ENCODE assay signal across 8 mouse cellular contexts in genomic region chr17:83632653-83633570, GRCm38 (mm10). TPM values are rescaled to one million over a fixed set of nuclear protein-coding genes. Genes with fewer than 3 reads are reported as not detected.
DNase-seq lines count a peak whose midpoint lies in the region; ATAC-seq and TF ChIP-seq lines count a peak whose summit lies in the region.

No protein-coding gene starts in this region.

- H3K36me3 ChIP-seq in embryonic facial prominence, embryonic 11.5 days (replicated peaks; ENCODE audit: control insufficient read depth, insufficient read depth, low read depth, low read length), result no peaks in the 10 kb centered on the region
- H3K36me3 ChIP-seq in heart, adult 2 months (ENCODE audit: control insufficient read depth, insufficient read depth, low read length), result no peaks in the 10 kb centered on the region
- no peaks in the 10 kb centered on the region for H3K36me3 ChIP-seq in kidney, adult 2 months (ENCODE audit: control insufficient read depth, insufficient read depth, low read length)
- H3K36me3 ChIP-seq in limb, embryonic 12.5 days, result no peaks in the 10 kb centered on the region
- no peaks in the 10 kb centered on the region for H3K36me3 ChIP-seq in midbrain, embryonic 14.5 days (ENCODE audit: control insufficient read depth, insufficient read depth, low read length)

- peak overlapping the region; percentile 54 for H3K4me3 ChIP-seq in embryonic facial prominence, embryonic 11.5 days (ENCODE audit: low read depth, low read length)
- peak overlapping the region; percentile 40 for H3K4me3 ChIP-seq in heart, adult 2 months
- H3K4me3 ChIP-seq in kidney, adult 2 months (ENCODE audit: insufficient read depth, low read depth, low read length), result peak overlapping the region; percentile 36
- peak overlapping the region; percentile 60 for H3K4me3 ChIP-seq in limb, embryonic 12.5 days (replicated peaks)
- peak overlapping the region; percentile 53 for H3K4me3 ChIP-seq in midbrain, embryonic 14.5 days (replicated peaks; ENCODE audit: low read depth, low read length)

- intact Hi-C loops in heart, adult 2 months (cut with DNase I), result loop anchor here (2.0 to 10.0 kb wide), 5 partner anchors 100 to 608 kb away; no protein-coding TSS in a partner anchor

- peaks cover 9% of the 10 kb centered on the region for H3K4me1 ChIP-seq in embryonic facial prominence, embryonic 11.5 days (ENCODE audit: control insufficient read depth, insufficient read depth, low read length)
- H3K4me1 ChIP-seq in heart, adult 2 months (ENCODE audit: control insufficient read depth, insufficient read depth, low read length), result no peaks in the 10 kb centered on the region
- no peaks in the 10 kb centered on the region for H3K4me1 ChIP-seq in kidney, adult 2 months (ENCODE audit: control insufficient read depth, insufficient read depth, low read length)
- peaks cover 27% of the 10 kb centered on the region for H3K4me1 ChIP-seq in limb, embryonic 12.5 days (replicated peaks)
- no peaks in the 10 kb centered on the region; the same call in none of the 2 replicates for H3K4me1 ChIP-seq in midbrain, embryonic 14.5 days (ENCODE audit: control insufficient read depth, insufficient read depth, low read length)

- no peak for TF ChIP-seq EP300 in heart, adult 2 months (IDR thresholded peaks at IDR 0.05; ENCODE audit: insufficient read depth, low read depth, low read length)

- TF ChIP-seq POLR2A in heart, adult 2 months (IDR thresholded peaks at IDR 0.05; ENCODE audit: insufficient read depth, low read depth, low read length), result no peak
- TF ChIP-seq POLR2A in kidney, adult 2 months (IDR thresholded peaks at IDR 0.05; ENCODE audit: low read depth, low read length), result no peak

- peak; percentile 19 for DNase-seq in 3134 (ENCODE audit: extremely low read depth, insufficient read length, low spot score)
- peak; percentile 85 for DNase-seq in adrenal gland, postnatal 14 days
- peak; percentile 88 for DNase-seq in embryonic facial prominence, embryonic 11.5 days (ENCODE audit: low spot score)
- DNase-seq in heart, adult 2 months, result peak; percentile 47 to 58
- DNase-seq in kidney, adult 2 months, result peak; percentile 68
- DNase-seq in midbrain, embryonic 14.5 days, result peak; percentile 86
- DNase-seq in spleen, adult 18-20 months, result peak; percentile 41 to 68

- 2% methylated on average over 24 of the region's 24 CpGs for whole genome bisulfite sequencing in embryonic facial prominence, embryonic 11.5 days
- 1% methylated on average over 24 of the region's 24 CpGs for WGBS in heart, adult 2 months
- 3% methylated on average over 24 of the region's 24 CpGs for WGBS in kidney, adult 2 months
- WGBS in limb, embryonic 12.5 days, result 1% methylated on average over 24 of the region's 24 CpGs
- WGBS in midbrain, embryonic 14.5 days, result under 1% methylated on average over 24 of the region's 24 CpGs

- TF ChIP-seq CTCF in heart, adult 2 months (IDR thresholded peaks at IDR 0.05), result peak; percentile 81
- peak; percentile 70 for TF ChIP-seq CTCF in kidney, adult 2 months (conservative IDR thresholded peaks at IDR 0.05; ENCODE audit: insufficient read depth, insufficient read length, low read depth, low read length)

- H3K9ac ChIP-seq in embryonic facial prominence, embryonic 11.5 days (replicated peaks; ENCODE audit: low read length), result 0 out of 2 replicates have a peak overlapping the region, but pooled peaks have one; percentile 2
- no peak overlapping the region for H3K9ac ChIP-seq in heart, adult 2 months (ENCODE audit: low read depth, low read length)
- 0 out of 2 replicates have a peak overlapping the region, but pooled peaks have one; percentile 62 for H3K9ac ChIP-seq in limb, embryonic 12.5 days (replicated peaks)
- no peak overlapping the region; the same call in 1 of the 2 replicates for H3K9ac ChIP-seq in midbrain, embryonic 14.5 days (replicated peaks; ENCODE audit: low read length)

- H3K4me2 ChIP-seq in embryonic facial prominence, embryonic 11.5 days (ENCODE audit: low read depth, low read length), result peak overlapping the region; percentile 94
- peak overlapping the region; percentile 93 for H3K4me2 ChIP-seq in limb, embryonic 12.5 days
- H3K4me2 ChIP-seq in midbrain, embryonic 14.5 days (ENCODE audit: low read length), result peak overlapping the region; percentile 84

- 0 out of 2 replicates have a peak, but pooled peaks have one; percentile 42 for ATAC-seq in embryonic facial prominence, embryonic 11.5 days (replicated peaks; ENCODE audit: insufficient number of reproducible peaks, low FRiP score, low TSS enrichment, low read depth)
- ATAC-seq in limb, embryonic 12.5 days (ENCODE audit: insufficient number of reproducible peaks, insufficient read depth, low FRiP score, low TSS enrichment, low read depth), result no peak
- ATAC-seq in midbrain, embryonic 14.5 days (ENCODE audit: low FRiP score, low TSS enrichment), result no peak; the same call in 1 of the 2 replicates

- H3K27me3 ChIP-seq in embryonic facial prominence, embryonic 11.5 days (ENCODE audit: control insufficient read depth, insufficient read depth, low read length), result peaks cover 41% of the 10 kb centered on the region
- H3K27me3 ChIP-seq in heart, adult 2 months (ENCODE audit: control insufficient read depth, insufficient read depth, low read length), result peaks cover 10% of the 10 kb centered on the region
- peaks cover 2% of the 10 kb centered on the region; the same call in 1 of the 2 replicates for H3K27me3 ChIP-seq in kidney, adult 2 months (replicated peaks; ENCODE audit: control insufficient read depth, insufficient read depth, low read length)
- peaks cover 70% of the 10 kb centered on the region for H3K27me3 ChIP-seq in limb, embryonic 12.5 days
- peaks cover 49% of the 10 kb centered on the region for H3K27me3 ChIP-seq in midbrain, embryonic 14.5 days (ENCODE audit: control insufficient read depth, insufficient read depth, low read length)

- no peaks in the 10 kb centered on the region for H3K79me2 ChIP-seq in heart, adult 2 months (replicated peaks; ENCODE audit: control insufficient read depth, insufficient read depth, low read length)

- H3K9me3 ChIP-seq in embryonic facial prominence, embryonic 11.5 days (replicated peaks; ENCODE audit: control insufficient read depth, low read length), result no peaks in the 10 kb centered on the region
- no peaks in the 10 kb centered on the region for H3K9me3 ChIP-seq in limb, embryonic 12.5 days
- H3K9me3 ChIP-seq in midbrain, embryonic 14.5 days (ENCODE audit: control insufficient read depth, low read length), result no peaks in the 10 kb centered on the region

- no peak overlapping the region for H3K27ac ChIP-seq in embryonic facial prominence, embryonic 11.5 days (replicated peaks; ENCODE audit: low read depth, low read length)
- H3K27ac ChIP-seq in heart, adult 2 months, result no peak overlapping the region
- no peak overlapping the region for H3K27ac ChIP-seq in kidney, adult 2 months (ENCODE audit: insufficient read depth, low read depth, low read length)
- no peak overlapping the region for H3K27ac ChIP-seq in limb, embryonic 12.5 days
- H3K27ac ChIP-seq in midbrain, embryonic 14.5 days (replicated peaks; ENCODE audit: low read depth, low read length), result no peak overlapping the region

RNA-seq across cellular contexts. Expression of gene Kcng3, which starts 1.2 kb away (rescaled TPM):
- 10.6 and 11.0 TPM in 2 replicates for total RNA-seq in adrenal gland, postnatal 14 days (2021)
- polyA plus RNA-seq in embryonic facial prominence, embryonic 11.5 days (2014; fragmentation: Nextera tagmentation; extraction: Ambion mirVana), result not detected in 2 replicates
- total RNA-seq in heart, adult 2 months (2021), result not detected
- polyA plus RNA-seq in heart, adult 2 months (2012; rRNA removed), result 0.02 TPM in 1 of 2 replicates, not detected in the other
- polyA plus RNA-seq in kidney, adult 2 months (2012; rRNA removed), result 0.08 and 0.12 TPM in 2 replicates
- not detected in 2 replicates for polyA plus RNA-seq in limb, embryonic 12.5 days (2016; fragmentation: Nextera tagmentation; extraction: Ambion mirVana)
- 0.15 TPM in 1 of 2 replicates, not detected in the other for polyA plus RNA-seq in midbrain, embryonic 14.5 days (2014; fragmentation: Nextera tagmentation; extraction: Ambion mirVana)

Comparison
In these comparisons a context has a peak if more than half of its experiments do, and no peak if none do; other contexts are left out.
1. DNase-seq: peak in every context shown above with its lines; median percentile 88 in embryonic facial prominence, embryonic 11.5 days; 86 in midbrain, embryonic 14.5 days; 85 in adrenal gland, postnatal 14 days; 68 in kidney, adult 2 months; 54 in spleen, adult 18-20 months; 52 in heart, adult 2 months; 19 in 3134.
2. H3K9ac ChIP-seq: peak in embryonic facial prominence, embryonic 11.5 days (single experiment) and limb, embryonic 12.5 days (single experiment); none in heart, adult 2 months (single experiment) and midbrain, embryonic 14.5 days (single experiment).
3. Peak in every context shown above with its lines, with median percentiles within 50 percentile points of each other: H3K4me2 ChIP-seq and H3K4me3 ChIP-seq.